Mouse (Mus musculus): ENCODE results near the gene Ccdc188.

The Ccdc188 gene

GRCm38 (mm10) chr16:18200062-18200461, 17.6 kb upstream of the Ccdc188 start:
- no peak for DNase-seq (ENCODE audit: extremely low read depth, low read depth, low spot score)

- no peak for DNase-seq (ENCODE audit: extremely low read depth, low read depth, low spot score)
Observed at GRCm38 (mm10) chr16:18201620-18202019, 16.1 kb upstream of the Ccdc188 start.

DNA sequence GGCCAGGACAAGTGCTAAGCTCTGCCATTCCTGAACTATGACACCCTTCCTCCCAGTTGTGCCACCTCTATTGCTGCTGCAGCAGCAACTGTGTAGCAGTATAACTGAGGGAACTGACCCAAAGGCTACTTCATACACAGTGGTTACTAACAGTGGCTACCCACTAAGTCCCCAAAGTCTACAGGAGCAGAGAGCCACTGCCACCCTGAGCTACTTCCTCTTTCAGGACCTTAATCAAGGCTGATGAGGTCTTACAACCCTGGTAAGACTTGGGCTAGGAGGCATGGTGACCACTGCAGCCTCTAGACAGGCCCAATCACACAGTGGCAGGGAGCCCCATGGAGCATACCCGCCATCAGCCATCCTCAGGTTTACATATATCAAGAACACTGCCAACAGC, 15.6 kb upstream of the Ccdc188 start:
- no peak for DNase-seq (ENCODE audit: extremely low read depth, low read depth, low spot score)

DNA sequence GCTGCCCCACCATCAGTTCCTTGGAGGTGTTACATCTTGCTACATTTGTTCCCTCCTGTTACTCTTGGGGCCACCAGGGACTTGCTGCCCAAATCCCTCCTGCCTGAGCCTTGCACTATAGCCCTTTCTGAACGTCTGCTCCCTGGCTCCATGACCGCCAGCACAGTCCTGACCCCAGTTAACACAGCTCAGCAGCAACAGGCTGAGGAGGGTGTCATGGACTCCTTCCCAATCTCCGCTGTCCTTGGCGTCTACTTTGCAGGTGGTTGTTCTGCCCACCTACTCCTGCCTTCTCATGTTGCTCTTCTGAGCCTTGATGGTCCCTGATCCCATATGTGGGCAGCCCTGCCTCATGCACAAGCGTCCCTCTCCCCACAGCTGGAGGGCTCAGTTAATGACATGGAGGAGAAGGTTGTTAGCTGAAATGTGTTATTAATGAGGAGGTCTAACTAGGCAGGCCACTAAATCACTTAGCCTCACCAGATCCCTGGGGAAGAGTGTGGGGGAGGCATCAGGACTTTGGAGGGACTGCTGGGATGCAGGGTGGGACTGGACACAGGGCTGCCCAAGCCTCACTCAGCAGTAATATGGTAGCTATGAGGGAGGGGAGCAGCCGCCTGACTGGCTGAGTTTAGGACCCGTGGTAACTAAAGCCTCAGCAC, 14.1 kb upstream of the Ccdc188 start:
- no peak for DNase-seq (ENCODE audit: extremely low read depth, low read depth, low spot score)

DNA sequence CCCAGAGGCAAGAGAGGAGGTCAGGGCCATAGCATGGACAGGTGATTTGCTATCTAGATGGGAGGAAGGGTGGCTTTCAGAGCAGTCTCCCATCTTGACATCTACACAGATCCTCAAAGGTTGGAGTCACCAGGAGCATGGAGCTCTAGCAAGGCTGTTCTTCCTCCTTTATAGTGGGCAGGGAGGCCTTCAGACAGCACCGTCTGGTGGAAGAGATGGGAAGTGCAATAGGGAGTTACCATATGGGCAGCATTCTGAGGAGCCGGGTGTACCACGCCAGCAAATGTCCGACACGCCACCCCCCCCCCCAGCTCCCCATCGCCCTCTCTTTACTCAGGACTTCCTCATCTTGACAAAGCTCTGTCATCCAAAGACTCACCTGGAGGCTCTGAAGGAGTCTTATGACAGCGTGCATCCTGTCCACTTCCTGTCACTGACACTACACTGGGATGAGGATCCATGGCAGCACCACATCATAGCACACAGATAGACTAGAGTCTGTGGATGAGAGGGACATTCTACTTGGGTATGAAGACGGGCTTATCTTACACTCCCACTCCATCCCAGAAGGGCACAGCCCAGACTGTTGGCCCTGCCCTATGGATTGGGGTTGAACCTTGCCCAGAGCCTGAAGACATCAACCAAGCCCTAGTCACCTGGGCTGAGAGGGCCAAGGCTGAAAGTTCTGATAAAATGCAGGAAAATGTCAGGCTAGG, 6.8 kb upstream of the Ccdc188 start:
- DNase-seq (ENCODE audit: extremely low read depth, low read depth, low spot score) = no peak

DNA sequence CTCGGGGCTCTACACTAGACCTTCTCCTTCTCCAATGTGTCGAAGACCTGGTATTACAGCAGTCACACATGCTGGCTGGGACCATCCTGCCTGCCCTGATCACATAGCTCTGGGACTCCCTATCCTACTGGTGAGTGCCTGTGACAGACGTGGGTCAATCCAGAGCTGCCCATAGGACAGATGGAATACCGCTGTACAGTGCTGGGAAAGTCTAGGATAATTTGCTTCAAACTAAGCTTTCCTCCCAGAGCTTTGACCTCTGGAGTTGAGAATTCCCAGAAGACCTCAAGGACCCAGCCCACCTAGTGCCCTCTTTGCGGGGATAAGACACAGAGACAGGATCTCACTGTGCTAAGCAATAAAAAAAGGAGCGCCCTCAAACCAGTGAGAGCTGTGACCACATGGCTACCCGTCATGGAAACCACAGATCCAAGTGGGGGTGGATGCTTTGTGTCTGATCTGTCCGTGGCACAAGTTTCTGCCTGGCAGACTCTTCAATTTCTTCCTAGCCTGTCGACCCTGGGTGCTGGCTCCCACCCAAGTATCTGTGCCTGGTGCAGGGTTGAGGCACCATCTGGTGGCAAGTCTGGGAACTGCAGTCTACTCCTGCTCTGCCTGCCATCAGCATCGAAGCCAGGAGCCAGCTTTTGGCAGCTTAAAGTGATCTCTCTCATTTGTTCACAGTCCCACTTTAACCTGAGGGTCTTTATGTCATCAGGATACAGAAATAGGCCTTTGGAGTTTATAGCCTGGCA, 6.1 kb upstream of the Ccdc188 start:
- DNase-seq (ENCODE audit: extremely low read depth, low read depth, low spot score) = no peak

DNA sequence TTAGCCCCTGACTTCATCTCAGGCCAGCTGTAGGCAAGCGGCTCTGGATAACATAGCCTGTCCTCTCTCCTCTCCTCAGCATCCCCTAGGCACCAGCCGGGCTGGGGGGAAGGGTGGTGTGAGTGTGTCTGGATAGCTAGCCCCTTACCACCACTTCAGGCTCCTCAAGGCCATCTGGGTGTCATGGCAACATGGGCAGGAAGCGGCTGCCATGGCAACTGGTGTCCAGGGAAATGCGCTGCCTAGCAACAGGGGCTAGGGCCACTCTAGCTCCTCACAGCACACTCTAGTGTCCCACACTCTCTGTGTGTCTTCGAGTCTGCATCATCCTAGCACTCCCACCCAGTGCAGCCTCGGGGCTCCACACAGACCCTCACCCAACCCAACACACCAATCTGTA, 4.0 kb upstream of the Ccdc188 start:
- DNase-seq (ENCODE audit: extremely low read depth, low read depth, low spot score) = no peak

DNA sequence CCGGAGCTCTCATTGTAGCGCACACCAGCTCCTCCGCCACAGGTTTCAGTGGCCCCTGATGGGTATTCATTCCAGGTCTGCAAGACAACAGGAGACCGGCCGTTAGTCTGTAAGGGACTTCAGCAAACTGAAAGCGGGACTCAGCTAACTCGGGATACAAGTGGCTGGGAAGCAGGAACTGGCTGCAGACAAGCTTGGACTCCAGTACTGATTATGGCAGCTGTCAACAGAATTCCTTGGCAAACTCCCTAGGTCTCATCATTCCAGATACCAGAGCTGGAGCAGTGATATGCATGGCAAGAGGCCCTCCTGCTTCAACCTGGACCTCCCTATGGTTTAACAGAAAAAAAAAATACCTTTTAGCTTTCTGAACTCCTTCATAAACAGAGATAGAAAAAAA, 2.8 kb upstream of the Ccdc188 start:
- DNase-seq (ENCODE audit: extremely low read depth, low read depth, low spot score) = no peak

- DNase-seq (ENCODE audit: extremely low read depth, low read depth, low spot score) = no peak
Observed at GRCm38 (mm10) chr16:18218580-18218996, 909 bp downstream of the Ccdc188 start.

- DNase-seq (ENCODE audit: extremely low read depth, low read depth, low spot score) = no peak
Observed at GRCm38 (mm10) chr16:18220001-18220400, 2.3 kb downstream of the Ccdc188 start.

- no peak for DNase-seq (ENCODE audit: extremely low read depth, low read depth, low spot score)
Observed at GRCm38 (mm10) chr16:18220856-18221542, 3.3 kb downstream of the Ccdc188 start.

GRCm38 (mm10) chr16:18221543-18221898, 3.8 kb downstream of the Ccdc188 start:
- DNase-seq (ENCODE audit: extremely low read depth, low read depth, low spot score) = no peak

DNA sequence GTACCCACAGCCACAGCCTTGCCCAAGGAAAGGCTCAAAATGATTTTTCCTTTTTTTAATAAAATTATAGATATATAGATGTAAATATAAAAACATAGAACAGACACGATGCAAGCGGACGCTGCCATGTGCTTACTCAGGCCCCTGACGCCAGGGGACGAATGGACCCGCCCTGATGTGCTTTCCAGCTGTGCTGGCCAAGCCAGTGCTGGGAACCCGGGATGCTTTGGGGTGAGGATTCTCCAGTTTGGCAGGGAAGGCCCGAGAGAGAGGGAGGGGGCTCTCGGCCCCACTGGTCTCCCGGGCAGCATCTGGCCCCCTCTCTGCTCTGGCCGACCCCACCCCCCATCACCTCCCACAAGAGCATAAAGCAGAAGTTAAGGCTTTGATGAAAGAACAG, 4.5 kb downstream of the Ccdc188 start:
- DNase-seq (ENCODE audit: extremely low read depth, low read depth, low spot score) = no peak

DNA sequence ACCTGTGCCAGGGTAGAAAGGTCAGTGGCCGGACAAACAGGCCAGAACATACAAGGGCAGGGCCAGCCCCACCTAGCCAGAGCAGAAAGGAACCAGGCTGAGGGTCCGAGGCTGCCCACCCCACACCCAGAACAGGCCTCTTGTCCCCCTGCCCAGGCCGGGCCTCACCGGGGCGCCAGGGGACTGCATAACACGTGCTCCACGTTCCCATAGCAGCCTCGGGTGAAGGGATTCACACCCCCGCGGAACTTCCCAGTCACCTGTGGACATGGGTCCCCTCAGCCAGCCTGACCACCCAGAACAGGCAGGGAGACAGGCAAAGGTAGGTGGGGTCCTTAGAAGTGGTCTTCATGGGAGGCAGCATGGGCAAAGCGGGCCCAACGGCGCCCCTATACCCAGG, 9.5 kb downstream of the Ccdc188 start:
- no peak for DNase-seq (ENCODE audit: extremely low read depth, low read depth, low spot score)

- no peak for DNase-seq (ENCODE audit: extremely low read depth, low read depth, low spot score)
Observed at GRCm38 (mm10) chr16:18227897-18228422, 10.3 kb downstream of the Ccdc188 start.

- DNase-seq (ENCODE audit: extremely low read depth, low read depth, low spot score) = no peak
Observed at GRCm38 (mm10) chr16:18228856-18229255, 11.2 kb downstream of the Ccdc188 start.

DNA sequence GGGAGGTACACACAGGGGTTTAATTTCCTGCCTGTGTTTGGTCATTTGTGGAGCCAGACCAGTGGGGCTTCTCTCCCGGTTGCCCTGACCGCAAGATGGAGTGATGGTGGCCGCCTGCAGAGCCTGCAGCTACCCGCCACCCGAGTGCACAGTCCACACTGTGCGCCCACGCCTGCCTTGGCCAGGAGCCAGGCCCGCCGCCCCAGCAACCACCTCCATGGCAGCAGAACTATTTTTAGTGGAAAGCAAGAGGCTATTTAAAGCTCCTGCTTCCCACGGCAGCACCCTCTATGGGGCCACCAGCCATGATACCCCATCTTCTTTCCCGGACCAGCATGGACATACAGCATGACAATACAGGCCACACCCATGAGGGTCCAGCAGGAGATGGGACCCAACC, 11.9 kb downstream of the Ccdc188 start:
- no peak for DNase-seq (ENCODE audit: extremely low read depth, low read depth, low spot score)

- DNase-seq (ENCODE audit: extremely low read depth, low read depth, low spot score) = no peak
Observed at GRCm38 (mm10) chr16:18230617-18231016, 12.9 kb downstream of the Ccdc188 start.

GRCm38 (mm10) chr16:18231047-18231446, 13.4 kb downstream of the Ccdc188 start:
- no peak for DNase-seq (ENCODE audit: extremely low read depth, low read depth, low spot score)

DNA sequence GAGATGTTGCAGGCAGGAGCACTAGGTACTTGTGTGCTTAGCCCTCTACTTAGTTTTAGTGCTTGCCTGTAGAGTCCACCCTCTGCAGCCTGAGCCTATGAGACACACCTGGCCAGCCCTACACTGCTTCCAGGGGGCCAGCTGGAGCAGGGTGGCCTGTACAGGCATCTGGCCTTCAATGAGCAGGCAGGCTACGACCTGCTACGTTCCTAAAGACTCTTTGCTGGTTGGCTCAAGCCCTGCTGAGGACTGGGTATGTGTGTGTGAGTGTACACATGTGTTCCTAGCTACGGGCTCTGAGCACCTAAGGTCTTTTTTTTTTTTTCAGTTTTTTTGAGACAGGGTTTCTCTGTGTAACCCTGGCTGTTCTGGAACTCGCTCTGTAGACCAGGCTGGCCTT, 13.8 kb downstream of the Ccdc188 start:
- no peak for DNase-seq (ENCODE audit: extremely low read depth, low read depth, low spot score)

DNA sequence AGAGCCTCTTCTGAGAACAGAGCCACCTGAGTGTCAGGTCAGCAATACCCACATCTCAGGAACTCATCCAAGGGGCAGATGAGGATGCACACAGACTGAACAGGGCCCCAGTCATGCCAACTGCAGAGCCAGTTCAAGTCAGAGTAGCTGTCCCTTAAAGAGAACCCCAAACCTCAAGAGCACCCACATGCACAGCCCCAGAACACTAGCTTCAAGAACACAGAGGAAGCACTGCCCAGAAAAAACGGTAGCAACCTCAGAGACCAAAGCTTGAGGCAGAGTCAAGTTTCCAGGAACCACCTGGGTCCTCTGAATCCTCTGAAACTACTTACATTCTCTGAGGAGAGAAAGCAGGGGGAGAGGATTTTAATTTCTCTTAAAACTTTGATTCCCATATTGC, 15.8 kb downstream of the Ccdc188 start:
- DNase-seq (ENCODE audit: extremely low read depth, low read depth, low spot score) = no peak
